Mouse (Mus musculus) heart, adult 2 months (tissue): ENCODE measurements around the gene Rapgef5.

Experiments used
- CTCF ChIP-seq: fragments of 200-600 bp; IDR thresholded peaks from 2 replicates; pipeline ENCODE4 v1.8.1; 2022; ENCODE audit warnings: antibody characterized with exemption, mild to moderate bottlenecking, moderate library complexity
- EP300 ChIP-seq: fragments of 200-500 bp; IDR thresholded peaks from 2 replicates; pipeline ENCODE4 v1.6.1; 2011; ENCODE audit warnings: low read depth, low read length, control low read depth; ENCODE audit not compliant: insufficient read depth
- POLR2A ChIP-seq: fragments of 200-500 bp; IDR thresholded peaks from 2 replicates; pipeline ENCODE4 v1.6.1; 2011; ENCODE audit warnings: mild to moderate bottlenecking, low read depth, low read length, control low read depth; ENCODE audit not compliant: insufficient read depth

DNA sequence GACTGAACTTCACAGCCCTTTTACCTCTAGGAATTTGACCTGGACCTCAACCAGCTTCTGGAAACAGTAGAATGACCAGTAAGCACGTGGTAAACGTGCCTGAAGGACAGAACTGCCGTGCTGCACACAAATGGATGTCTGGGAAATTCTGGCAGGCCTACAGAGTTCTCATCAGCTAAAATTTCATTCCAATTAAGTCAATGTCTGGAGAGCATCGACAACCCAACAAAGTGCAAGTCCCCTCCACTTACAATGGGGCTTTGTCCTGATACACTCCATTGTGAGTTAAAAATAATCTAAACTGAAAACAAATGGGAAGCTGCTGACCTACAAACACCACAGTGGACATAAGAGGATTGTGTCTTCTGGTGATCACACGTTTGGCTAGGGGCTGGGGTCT lies 260.6 kb downstream of the Rapgef5 start:
- TF ChIP-seq EP300 (no peak), CTCF (no peak), POLR2A (no peak)
